Mouse (Mus musculus) limb, embryonic 10.5 days (tissue): ENCODE results near the gene Irf7. TPM values are rescaled to one million over a fixed set of nuclear protein-coding genes. Genes with fewer than 3 reads are reported as not detected.

Source experiments
- DNase-seq: peaks from one replicate; pipeline ENCODE4 v3.0.0-alpha.2; 2017; ENCODE audit warnings: low spot score
- H3K27ac ChIP-seq: fragments of 300-500 bp; sonication (generic); 2 replicates; pipeline ENCODE4 v1.5.1; 2016; ENCODE audit warnings: mild to moderate bottlenecking
- H3K27me3 ChIP-seq: fragments of 300-500 bp; sonication (generic); 2 replicates; pipeline ENCODE4 v1.6.1; 2016; ENCODE audit warnings: low read depth, mild to moderate bottlenecking; ENCODE audit not compliant: poor library complexity, severe bottlenecking
- H3K36me3 ChIP-seq: fragments of 300-500 bp; sonication (generic); 2 replicates; pipeline ENCODE4 v1.6.1; 2016; ENCODE audit warnings: mild to moderate bottlenecking, moderate library complexity
- H3K4me1 ChIP-seq: fragments of 300-500 bp; sonication (generic); 2 replicates; pipeline ENCODE4 v1.6.1; 2016
- H3K4me3 ChIP-seq: fragments of 300-500 bp; sonication (generic); 2 replicates; pipeline ENCODE4 v1.5.1; 2016; ENCODE audit warnings: mild to moderate bottlenecking, moderate library complexity
- H3K9me3 ChIP-seq: fragments of 300-500 bp; sonication (generic); replicated peaks from 2 replicates; pipeline ENCODE4 v1.6.1; 2016; ENCODE audit warnings: mild to moderate bottlenecking
- WGBS: fragments of 180-500 bp; shearing (Covaris S2); methylation state at CpG from one replicate; pipeline ENCODE4 v1.1.7; 2016; 5-methylcytosine and 5-hydroxymethylcytosine counted together
- polyA plus RNA-seq: library from polyadenylated mRNA; unstranded; fragments of >200 nt; fragmentation: Nextera tagmentation; extraction: Ambion mirVana; gene quantifications from 2 replicates; pipeline ENCODE4 v1.2.1, GENCODE M21; 2016

Gene Irf7
- polyA plus RNA-seq, 1 experiment from 2014 or later, result 0.73 TPM

DNA sequence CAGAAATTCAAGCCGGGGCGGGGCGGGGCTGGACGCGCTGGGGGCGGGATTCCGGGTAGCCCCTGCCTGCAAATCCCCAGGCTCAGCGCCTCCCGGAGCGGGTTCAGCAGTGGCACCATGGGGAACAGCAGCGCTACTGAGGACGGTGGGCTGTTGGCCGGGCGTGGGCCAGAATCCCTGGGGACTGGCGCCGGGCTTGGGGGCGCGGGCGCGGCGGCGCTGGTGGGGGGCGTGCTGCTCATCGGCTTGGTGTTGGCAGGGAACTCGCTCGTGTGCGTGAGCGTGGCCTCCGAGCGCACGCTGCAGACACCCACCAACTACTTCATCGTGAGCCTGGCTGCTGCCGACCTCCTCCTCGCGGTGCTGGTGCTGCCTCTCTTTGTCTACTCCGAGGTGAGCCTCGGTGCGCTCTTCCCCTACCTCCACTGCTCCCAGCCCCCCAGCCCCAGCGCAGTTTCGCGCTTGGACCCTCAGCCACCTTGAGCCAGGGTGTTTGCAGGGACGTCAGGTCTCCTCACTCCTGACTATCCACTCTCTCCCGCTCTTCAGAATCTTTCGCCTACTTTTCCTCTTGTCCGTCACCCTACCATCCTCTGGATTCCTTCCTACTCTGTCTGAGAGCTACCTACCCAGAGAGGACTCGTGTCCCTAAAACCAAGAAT, 25.8 kb upstream of the Irf7 start, which contains the start of gene Drd4:
Gene Drd4, plus strand, starts transcription at position 86 of the 662 bp plus-strand sequence.
- peak within 1 kb of the TSS; percentile 84 for H3K27ac ChIP-seq
- peak within 1 kb of the TSS; percentile 65 for H3K4me3 ChIP-seq
- DNase-seq, result peak; percentile 80
- no peaks in the 10 kb centered on the region for H3K9me3 ChIP-seq
- peaks cover 71% of the 10 kb centered on the region for H3K27me3 ChIP-seq
- H3K36me3 ChIP-seq, result peaks cover 6% of the 10 kb centered on the region
- WGBS, result 2% methylated on average over 46 of the region's 46 CpGs
- peaks cover 31% of the 10 kb centered on the region for H3K4me1 ChIP-seq

- WGBS, result 85% methylated on average over 3 of the region's 3 CpGs
These were observed 21.8 kb upstream of the Irf7 start for GRCm38 (mm10) chr7:141288042-141288441.

GRCm38 (mm10) chr7:141282756-141283155, 16.5 kb upstream of the Irf7 start:
- H3K9me3 ChIP-seq, result no peaks in the 10 kb centered on the region
- WGBS, result 87% methylated on average over 4 of the region's 4 CpGs
- peaks cover 19% of the 10 kb centered on the region for H3K4me1 ChIP-seq
- peaks cover 16% of the 10 kb centered on the region for H3K27me3 ChIP-seq
- DNase-seq, result no peak
- H3K4me3 ChIP-seq, result no peak overlapping the region
- H3K27ac ChIP-seq, result no peak overlapping the region
- no peaks in the 10 kb centered on the region for H3K36me3 ChIP-seq

More at GRCm38 (mm10) chr7:141288042-141288441, 21.8 kb upstream of the Irf7 start:
- H3K36me3 ChIP-seq, result no peaks in the 10 kb centered on the region
- no peak for DNase-seq
- H3K4me1 ChIP-seq, result peaks cover 15% of the 10 kb centered on the region
- peaks cover 34% of the 10 kb centered on the region for H3K27me3 ChIP-seq
- no peak overlapping the region for H3K27ac ChIP-seq
- no peak overlapping the region for H3K4me3 ChIP-seq
- no peaks in the 10 kb centered on the region for H3K9me3 ChIP-seq

GRCm38 (mm10) chr7:141281442-141281841, 15.2 kb upstream of the Irf7 start:
- Histone ChIP-seq H3K36me3 (no peaks in the 10 kb centered on the region), H3K27me3 (peaks cover 18% of the 10 kb centered on the region), H3K27ac (no peak overlapping the region), H3K4me1 (peaks cover 32% of the 10 kb centered on the region), H3K4me3 (no peak overlapping the region), H3K9me3 (no peaks in the 10 kb centered on the region)
- WGBS, result 76% methylated on average over 6 of the region's 6 CpGs
- no peak for DNase-seq

- 2% methylated on average over 46 of the region's 46 CpGs for whole genome bisulfite sequencing
- Histone ChIP-seq H3K4me3 (peak within 1 kb of the TSS; percentile 58), H3K36me3 (no peaks in the 10 kb centered on the region), H3K9me3 (no peaks in the 10 kb centered on the region), H3K27me3 (peaks cover 18% of the 10 kb centered on the region), H3K27ac (peak within 1 kb of the TSS; percentile 72), H3K4me1 (peaks cover 44% of the 10 kb centered on the region)
- DNase-seq, result peak; percentile 75
These were observed 12.7 kb upstream of the Irf7 start, which contains the start of gene Sct for GRCm38 (mm10) chr7:141278766-141279590. Sct (minus strand) TSS chr7:141279133.

DNA sequence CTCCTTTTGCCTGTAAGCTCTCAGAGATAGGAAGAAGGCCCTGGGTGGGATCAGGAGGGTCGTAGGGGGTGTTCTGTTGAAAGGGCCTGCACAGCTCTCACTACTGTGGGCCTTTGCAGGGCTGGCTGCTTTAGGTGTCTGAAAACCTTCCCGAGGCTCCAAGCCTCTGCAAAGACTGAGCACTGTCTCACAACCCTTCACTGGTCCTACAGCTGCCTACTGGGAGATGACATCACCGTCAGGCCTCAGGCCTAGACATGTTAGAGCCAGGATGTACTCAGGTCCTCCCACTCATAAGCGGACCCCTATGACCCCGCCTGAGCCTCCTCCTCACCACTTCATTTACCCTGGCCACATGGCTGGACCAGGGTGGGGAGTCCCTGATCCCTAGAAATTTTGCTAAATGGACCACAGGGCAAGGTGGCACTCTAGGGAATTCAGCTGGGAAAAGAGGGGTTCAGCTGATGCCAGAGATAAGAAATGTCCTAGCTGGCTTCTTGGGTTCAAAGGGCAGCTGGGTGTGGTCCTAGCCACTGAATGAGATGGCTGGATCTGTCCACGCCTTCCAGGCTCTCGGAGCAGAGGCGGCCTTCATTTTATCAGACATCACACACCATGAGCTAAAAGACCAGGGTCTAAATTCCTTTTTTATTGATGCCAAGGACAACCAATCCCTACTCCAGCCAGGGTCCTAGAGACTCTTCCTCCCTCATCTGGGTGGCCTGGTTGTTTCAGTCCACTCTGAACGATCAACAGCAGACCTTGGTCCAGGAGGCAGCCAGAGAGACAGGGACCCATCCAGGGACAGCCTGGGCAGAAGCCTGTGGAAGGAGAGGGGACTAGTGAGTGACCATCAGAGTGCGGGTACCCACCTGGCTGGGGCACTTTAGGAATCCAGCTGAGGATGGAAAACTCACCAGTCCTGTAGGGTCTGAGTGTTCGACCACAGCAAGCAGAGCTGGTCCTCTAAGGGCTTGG, 11.7 kb upstream of the Irf7 start:
- peaks cover 44% of the 10 kb centered on the region for H3K4me1 ChIP-seq
- H3K36me3 ChIP-seq, result no peaks in the 10 kb centered on the region
- H3K4me3 ChIP-seq, result peak overlapping the region; percentile 58
- WGBS, result 70% methylated on average over 11 of the region's 11 CpGs
- no peaks in the 10 kb centered on the region for H3K9me3 ChIP-seq
- no peak for DNase-seq
- peak overlapping the region; percentile 72 for H3K27ac ChIP-seq
- peaks cover 18% of the 10 kb centered on the region for H3K27me3 ChIP-seq

DNA sequence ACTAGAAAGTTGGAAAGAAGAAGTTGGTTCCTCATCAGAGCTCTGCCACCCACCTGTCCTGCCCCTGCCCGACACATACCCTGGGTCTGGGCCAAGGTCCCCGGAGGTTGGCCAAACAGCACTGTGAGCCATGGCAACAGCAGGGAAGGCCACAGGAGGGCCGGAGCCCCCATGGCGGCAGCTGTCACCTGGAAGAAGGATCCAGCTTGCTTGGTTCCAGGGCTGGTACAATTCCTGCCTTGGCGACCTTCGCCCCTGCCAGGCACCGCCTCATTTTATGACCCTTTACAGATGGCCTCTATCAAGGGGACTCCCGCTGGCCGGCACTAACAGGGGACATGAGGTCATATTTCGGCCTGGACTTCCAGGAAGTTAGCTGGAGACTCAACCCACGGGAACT, 10.3 kb upstream of the Irf7 start, which contains the start of gene Cdhr5:
Gene Cdhr5, minus strand, starts transcription at position 241 of the 400 bp plus-strand sequence.
- 0 out of 2 replicates have a peak within 1 kb of the TSS, but pooled peaks have one; percentile 8 for H3K4me3 ChIP-seq
- no peaks in the 10 kb centered on the region for H3K9me3 ChIP-seq
- DNase-seq, result no peak
- peaks cover 44% of the 10 kb centered on the region for H3K4me1 ChIP-seq
- no peaks in the 10 kb centered on the region for H3K36me3 ChIP-seq
- WGBS, result 26% methylated on average over 11 of the region's 11 CpGs
- H3K27ac ChIP-seq, result peak within 1 kb of the TSS; percentile 70
- H3K27me3 ChIP-seq, result peaks cover 18% of the 10 kb centered on the region

GRCm38 (mm10) chr7:141275356-141275755, 9.1 kb upstream of the Irf7 start:
- Histone ChIP-seq H3K36me3 (no peaks in the 10 kb centered on the region), H3K4me1 (peaks cover 44% of the 10 kb centered on the region), H3K9me3 (no peaks in the 10 kb centered on the region), H3K4me3 (no peak overlapping the region), H3K27ac (no peak overlapping the region), H3K27me3 (peaks cover 18% of the 10 kb centered on the region)
- 84% methylated on average over 9 of the region's 9 CpGs for WGBS
- no peak for DNase-seq

- WGBS, result 85% methylated on average over 3 of the region's 3 CpGs
- Histone ChIP-seq H3K27ac (no peak overlapping the region), H3K36me3 (no peaks in the 10 kb centered on the region), H3K4me3 (no peak overlapping the region), H3K4me1 (peaks cover 19% of the 10 kb centered on the region), H3K27me3 (no peaks in the 10 kb centered on the region), H3K9me3 (no peaks in the 10 kb centered on the region)
- DNase-seq, result no peak
These were observed 4.3 kb upstream of the Irf7 start for GRCm38 (mm10) chr7:141270631-141271030.

- no peak for DNase-seq
- Histone ChIP-seq H3K4me3 (no peak overlapping the region), H3K36me3 (peaks cover 6% of the 10 kb centered on the region), H3K4me1 (peaks cover 23% of the 10 kb centered on the region), H3K27ac (no peak overlapping the region), H3K9me3 (no peaks in the 10 kb centered on the region), H3K27me3 (no peaks in the 10 kb centered on the region)
- WGBS, result 78% methylated on average over 14 of the region's 14 CpGs
These were observed 2.9 kb upstream of the Irf7 start for GRCm38 (mm10) chr7:141269273-141269545.

- no peak overlapping the region for H3K27ac ChIP-seq
- H3K36me3 ChIP-seq, result peaks cover 11% of the 10 kb centered on the region
- H3K4me1 ChIP-seq, result peaks cover 23% of the 10 kb centered on the region
- DNase-seq, result no peak
- no peaks in the 10 kb centered on the region for H3K27me3 ChIP-seq
- 80% methylated on average over 24 of the region's 24 CpGs for WGBS
- no peak overlapping the region for H3K4me3 ChIP-seq
- H3K9me3 ChIP-seq, result no peaks in the 10 kb centered on the region
These were observed 2.4 kb upstream of the Irf7 start for GRCm38 (mm10) chr7:141268466-141269272.

DNA sequence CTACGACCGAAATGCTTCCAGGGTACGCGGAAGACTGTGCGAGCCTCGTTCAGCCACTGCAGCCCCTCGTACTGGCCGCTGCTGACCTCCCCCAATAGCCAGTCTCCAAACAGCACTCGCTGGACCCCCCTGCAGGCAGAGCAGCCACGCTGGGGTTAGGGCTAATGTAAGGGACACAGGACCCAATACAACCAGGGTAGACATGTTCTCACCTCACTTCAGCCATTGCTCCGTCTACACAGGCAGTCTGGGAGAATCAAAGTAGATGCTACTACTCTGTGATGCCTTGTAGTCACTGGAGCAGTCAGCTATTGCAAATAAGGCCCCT, 906 bp downstream of the Irf7 start:
- DNase-seq, result no peak
- WGBS, result 47% methylated on average over 11 of the region's 11 CpGs
- no peak overlapping the region for H3K27ac ChIP-seq
- peaks cover 44% of the 10 kb centered on the region for H3K36me3 ChIP-seq
- H3K4me1 ChIP-seq, result peaks cover 23% of the 10 kb centered on the region
- H3K27me3 ChIP-seq, result no peaks in the 10 kb centered on the region
- H3K4me3 ChIP-seq, result no peak overlapping the region
- H3K9me3 ChIP-seq, result no peaks in the 10 kb centered on the region
